Mouse (Mus musculus) testis, postnatal 10 days (tissue): ENCODE measurements at regions not wholly inside any gene's neighbourhood (a gene's known extent, or its start where the extent isn't known, plus 50 kb on each side); places are given as distances from the start of the nearest gene placed in this dataset.
A peak's percentile ranks its signal among the peaks of the same experiment; 100 is the strongest.

Experiments
- DNase-seq: peaks from one replicate; pipeline ENCODE4 v3.0.0; 2021; ENCODE audit warnings: low spot score

DNA sequence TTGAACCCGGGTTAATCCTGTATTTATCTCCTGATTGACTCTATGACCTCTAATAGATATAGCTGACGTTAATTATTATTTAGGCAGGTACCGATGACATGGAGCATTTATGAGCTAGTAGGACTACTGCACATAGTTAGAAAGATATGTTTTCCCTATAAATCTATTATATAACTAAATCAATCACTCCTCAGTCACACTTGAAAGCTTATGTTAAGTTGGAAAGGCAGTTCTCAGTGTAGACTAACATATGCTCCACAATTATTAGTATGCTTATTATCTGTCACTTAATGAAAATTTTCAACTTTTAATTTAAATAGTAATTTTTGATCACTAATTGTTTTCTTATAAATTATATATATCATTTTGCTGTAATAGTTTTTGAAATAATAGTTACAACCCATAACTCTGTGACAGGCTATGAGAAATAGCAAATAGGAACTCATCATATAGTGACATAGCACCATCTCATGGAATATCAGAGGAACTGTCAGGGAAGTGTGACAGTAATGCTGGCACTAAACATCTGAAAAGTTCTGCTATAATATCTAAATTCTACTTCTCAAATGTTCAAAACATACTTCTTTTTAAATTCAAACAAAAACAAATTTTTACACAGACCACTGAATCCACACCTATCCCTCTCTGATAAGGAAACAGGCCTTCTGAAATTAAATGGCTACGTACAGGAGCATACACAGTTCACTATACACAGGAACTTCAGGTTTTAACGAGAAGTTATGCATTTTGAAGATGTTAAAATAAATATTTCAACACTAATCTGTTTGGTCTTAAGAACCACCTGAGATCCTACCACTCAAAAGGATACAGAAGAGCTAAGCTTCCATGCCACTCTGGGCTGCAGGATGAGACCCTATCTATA is 75.3 kb upstream of the Map2 start:
- DNase-seq = no peak

DNA sequence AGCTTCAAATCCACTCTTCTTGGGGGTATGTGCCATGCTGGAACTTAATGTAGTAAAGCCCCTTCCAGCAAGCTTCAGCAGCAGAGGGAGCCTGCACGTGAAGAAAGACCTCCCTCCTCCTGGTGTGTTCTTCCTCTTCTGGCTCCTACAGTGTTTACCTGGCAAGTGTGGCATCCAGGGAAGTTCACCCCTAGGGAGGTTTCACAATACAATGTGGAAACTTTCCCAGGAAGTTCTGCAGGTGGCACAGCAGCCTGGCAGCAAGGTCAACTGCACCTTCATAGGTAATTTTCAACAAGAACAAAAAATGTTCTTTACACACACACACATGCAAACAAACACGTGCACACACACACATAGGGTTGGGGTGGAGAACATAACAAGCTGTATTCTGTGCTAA is 73.7 kb upstream of the Map2 start:
- DNase-seq = no peak

DNA sequence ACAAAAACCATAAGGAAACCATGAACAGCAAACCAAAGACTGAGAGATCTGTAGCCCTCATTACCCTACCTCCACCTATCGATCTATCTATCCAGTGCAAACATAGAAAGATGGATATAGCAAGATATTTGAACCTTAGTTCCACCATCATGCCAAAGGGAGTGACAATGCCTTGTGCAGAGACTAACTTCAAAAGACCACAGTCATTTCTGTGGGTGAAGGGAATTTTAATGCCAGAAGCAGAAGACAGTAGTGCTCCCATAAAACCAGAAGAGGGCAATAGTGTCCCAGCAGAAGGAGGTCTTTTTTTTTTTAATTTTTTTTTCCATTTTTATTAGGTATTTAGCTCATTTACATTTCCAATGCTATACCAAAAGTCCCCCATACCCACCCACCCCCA is 70.6 kb upstream of the Map2 start:
- no peak for DNase-seq

DNA sequence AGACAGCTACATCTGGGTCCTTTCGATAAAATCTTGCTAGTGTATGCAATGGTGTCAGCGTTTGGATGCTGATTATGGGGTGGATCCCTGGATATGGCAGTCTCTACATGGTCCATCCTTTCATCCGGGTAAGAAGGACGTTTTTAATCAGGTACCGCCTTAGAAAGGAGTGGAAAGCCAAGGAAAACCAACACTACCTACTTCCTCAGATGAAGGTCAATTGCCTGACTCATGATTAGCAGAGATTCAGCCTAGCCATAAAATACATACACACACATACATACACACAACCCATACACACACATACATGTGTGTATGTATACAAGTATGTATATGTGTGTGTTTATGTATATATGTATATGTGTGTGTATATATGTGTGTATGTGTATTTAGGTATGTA is 69.9 kb upstream of the Map2 start:
- no peak for DNase-seq

DNA sequence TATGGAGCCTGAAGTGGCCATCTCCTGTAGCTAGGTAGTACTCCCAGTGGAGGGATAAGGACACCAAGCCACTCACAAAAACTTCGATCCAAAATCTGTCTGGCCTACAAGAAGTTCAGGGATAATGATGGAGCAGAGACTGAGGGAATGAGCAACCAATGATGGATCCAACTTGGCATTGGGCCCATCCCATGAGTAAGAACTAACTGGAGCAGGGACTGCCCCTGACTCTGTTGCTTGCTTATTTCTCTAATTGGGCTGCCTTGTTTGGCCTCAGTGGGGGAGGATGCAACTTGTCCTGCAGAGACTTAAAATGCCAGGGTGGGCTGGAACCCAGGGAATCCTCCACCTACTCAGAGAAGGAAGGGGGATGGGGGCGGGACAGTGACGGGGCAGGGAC is 67.0 kb upstream of the Map2 start:
- peak; percentile 43 for DNase-seq

DNA sequence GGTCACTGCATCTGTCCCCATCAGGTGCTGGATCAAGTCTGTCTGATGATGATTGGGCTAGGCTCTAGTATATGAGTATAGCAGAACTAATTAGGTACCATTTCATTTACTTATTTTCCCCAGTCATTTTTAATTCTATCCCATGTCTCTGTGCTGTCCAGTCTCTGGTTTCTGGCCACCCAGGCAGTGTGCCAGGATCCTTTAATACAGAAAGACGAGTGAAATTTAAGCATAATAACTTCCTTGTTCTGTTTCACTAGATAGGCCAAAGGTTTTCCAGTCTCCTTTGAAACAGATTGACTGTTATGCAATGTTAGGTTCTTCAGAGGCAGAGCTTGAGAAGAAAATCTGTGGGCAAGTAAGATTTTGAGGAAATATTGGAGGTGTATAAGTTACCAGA is 61.2 kb upstream of the Map2 start:
- no peak for DNase-seq

DNA sequence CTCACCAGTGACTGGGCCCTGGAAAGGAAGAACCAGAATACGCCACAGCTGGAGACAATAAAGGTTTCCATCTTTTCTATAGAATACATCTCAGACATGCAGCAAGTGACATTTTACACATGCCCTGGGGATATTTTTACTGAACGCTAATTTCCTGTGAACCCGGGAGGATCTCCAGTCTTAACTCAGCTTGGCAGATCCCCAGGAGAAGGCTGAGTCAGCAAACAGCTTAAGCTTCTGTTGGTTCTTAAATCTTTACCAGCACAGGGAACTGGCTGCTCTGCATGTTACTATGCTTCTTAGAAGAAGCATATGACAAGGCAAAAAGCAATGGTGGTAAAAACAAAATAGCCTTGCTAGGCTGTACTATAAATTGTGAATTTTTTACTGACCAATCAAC is 59.7 kb upstream of the Map2 start:
- DNase-seq = no peak
